Mouse (Mus musculus): ENCODE results near the gene Aph1a.
"Not testable (repeated sequence)": the region's sequence is repeated elsewhere in the genome, so short reads cannot be mapped to it uniquely, and the experiment has no call there.

The Aph1a gene

DNA sequence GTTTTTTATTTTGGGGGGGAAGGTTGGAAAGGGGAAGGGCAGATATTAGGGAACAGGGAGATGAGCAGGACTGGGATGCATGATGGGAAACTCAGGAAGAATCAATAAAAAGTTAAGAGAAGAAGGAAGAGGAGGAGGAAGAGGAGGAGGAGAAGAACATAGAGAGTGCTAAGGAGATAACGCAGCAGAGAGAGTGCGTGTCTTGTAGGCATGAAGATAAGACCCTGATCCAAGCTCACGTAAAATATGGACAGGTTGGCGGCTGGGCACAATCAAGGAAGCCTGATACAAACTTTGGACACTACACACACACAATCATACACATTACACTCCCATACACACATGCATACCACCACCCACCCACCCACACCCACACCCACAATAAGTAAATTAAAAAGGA is 20.9 kb downstream of the Aph1a start:
- no peak for DNase-seq (ENCODE audit: low read depth, low spot score)

DNA sequence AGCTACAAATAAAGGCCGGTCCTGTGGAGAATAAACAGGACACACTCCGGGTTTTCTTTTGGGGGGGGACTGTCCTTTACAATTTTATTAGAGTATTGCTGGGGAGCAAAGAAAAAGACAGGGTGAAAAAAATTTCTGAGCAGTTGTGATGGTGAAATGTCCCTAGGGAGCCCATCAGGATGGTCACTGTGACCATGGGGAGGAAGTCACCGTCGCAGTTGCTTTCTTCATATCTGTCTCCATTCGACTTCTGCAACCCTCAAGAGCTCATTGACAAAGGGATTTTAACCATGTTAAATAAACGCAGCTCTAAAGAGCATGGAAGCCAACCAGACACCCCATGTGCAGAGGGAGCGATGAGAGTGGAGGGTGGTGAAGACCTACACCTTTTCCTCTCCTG is 23.0 kb downstream of the Aph1a start:
- DNase-seq (ENCODE audit: low read depth, low spot score) = no peak

DNA sequence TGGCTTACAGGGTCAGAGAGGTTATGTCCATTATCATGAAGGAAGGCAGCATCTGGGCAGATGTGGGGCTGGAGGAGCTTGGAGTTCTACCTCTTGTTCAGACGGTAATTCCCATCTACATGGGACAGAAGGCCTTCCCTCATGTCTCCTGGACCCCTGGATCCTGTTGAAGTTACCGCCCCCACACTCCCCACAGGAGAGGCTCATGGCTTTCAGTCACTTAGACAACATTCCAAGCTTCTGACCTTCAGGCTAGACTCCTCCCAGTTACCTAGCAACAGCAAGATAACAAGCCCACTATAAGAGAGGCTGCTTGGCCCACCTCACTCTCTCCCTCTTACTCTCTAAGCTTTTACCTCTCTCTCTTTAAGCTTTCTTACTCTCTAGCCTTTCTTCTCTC is 26.8 kb downstream of the Aph1a start:
- DNase-seq (ENCODE audit: low read depth, low spot score) = peak; percentile 47

DNA sequence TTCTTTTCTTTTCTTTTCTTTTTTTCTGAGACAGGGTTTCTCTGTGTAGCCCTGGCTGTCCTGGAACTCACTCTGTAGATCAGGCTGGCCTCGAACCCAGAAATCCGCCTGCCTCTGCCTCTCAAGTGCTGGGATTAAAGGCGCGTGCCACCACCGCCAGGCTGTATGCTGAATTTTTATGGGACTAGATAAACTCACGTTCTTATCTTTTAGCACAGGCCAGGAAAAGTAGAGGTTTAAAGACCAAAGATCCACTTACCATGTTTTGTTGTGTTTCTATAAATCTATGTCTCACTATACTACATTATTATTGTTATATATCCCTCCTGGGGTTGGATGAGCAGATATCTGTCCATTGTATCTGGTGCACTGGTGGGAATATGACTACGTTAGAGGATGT is 29.7 kb downstream of the Aph1a start:
- not testable (repeated sequence) for DNase-seq (ENCODE audit: low read depth, low spot score)

DNA sequence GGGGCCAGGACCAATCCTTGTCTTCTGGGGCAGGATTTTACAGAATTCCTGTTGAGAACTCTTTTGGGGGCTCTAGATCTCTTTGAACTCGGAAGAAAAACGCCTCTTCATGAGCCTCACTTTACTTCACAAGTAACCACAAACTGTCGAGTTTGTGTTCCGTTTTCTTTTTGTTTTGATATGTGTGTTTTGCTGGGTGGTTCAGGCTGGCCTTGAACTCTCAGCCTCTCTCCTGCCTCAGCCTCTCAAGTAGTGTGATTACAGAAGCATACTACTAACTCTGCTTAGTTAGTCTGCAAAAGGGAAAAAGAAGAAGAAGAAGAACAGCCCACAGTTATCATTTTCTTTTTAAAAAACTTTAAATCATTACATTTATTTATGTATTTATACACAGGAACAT is 30.4 kb downstream of the Aph1a start:
- DNase-seq (ENCODE audit: low read depth, low spot score) = no peak

DNA sequence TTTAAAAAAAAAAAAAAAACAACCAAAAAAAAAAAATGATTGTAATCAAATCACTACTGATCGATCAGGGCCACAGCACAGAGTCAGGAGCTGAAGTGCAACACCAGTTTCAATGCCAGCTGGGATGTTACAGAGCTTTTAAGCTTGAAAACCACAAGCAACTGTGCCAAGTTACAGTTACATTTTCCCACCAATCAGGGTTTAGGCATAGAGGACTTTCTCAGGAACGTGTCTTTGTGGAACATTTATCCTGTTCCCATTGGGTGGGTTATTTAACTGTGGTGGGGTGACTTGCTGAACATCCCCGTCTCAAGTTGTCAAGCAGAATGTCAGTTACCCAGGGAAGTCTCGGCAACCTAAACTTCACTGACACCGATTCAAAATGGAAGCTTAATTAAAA is 31.3 kb downstream of the Aph1a start:
- DNase-seq (ENCODE audit: low read depth, low spot score) = no peak

DNA sequence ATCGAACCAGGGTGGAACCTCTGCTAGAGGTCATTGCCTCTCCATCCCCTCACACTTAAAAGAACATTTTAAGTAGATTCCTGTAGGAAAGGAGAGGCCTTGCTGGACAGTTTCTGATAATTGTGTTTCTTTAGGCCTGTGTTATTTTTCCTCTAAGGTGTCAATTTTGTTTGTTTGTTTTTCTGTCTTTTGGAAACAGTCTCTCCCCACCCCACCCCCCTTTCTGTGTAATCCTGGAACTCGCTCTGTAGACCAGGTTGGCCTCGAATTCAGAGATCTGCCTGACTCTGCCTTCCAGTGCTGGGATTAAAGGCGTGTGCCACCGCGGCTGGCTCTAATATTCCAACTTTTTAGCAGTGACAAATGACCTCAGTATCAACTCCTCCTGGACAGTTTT is 34.5 kb downstream of the Aph1a start:
- no peak for DNase-seq (ENCODE audit: low read depth, low spot score)

DNA sequence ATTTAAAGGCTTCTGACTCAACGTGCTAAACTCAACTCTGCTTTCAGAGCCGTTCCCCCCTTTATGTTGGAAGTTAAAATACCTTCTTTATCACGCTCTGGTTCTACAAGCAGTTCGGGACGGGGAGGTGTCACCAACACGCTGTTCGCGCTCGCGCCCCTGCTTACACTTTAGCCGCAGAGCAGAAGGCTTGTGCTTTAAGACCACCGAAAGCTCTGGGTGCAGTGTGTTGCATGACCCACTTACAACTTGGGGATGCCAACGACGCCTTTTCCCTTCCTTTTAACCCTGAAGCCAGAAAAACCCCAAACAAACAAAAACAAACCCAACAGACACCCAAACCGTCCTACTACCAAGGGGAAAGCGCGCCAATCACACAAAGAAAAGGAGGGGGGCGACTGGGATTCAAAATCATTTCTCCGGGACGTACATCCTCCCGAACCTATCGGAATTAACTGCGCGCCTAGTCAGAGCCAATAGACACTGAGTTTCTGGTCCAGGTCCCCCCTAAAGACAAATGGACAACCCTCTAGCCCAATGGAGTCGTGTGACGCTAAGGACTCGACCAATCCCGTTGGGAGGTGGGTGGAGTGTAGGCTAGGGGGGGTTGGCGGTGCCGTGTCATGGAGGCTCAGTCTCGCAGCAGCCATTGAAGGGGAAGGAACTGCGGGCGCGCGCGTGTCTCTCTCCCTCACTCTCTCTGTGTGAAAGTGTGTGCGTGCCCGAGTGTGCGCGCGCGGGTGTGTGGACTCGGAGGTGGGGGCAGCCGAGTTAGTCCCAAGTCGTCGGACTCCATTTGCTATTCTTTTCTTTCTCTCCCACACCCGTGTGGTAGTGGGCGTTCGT is 35.1 kb downstream of the Aph1a start, which contains the start of gene Anp32e:
Anp32e (plus strand) TSS at position 589 of the 846 bp plus-strand sequence.
- DNase-seq (ENCODE audit: low read depth, low spot score) = peak; percentile 99

DNA sequence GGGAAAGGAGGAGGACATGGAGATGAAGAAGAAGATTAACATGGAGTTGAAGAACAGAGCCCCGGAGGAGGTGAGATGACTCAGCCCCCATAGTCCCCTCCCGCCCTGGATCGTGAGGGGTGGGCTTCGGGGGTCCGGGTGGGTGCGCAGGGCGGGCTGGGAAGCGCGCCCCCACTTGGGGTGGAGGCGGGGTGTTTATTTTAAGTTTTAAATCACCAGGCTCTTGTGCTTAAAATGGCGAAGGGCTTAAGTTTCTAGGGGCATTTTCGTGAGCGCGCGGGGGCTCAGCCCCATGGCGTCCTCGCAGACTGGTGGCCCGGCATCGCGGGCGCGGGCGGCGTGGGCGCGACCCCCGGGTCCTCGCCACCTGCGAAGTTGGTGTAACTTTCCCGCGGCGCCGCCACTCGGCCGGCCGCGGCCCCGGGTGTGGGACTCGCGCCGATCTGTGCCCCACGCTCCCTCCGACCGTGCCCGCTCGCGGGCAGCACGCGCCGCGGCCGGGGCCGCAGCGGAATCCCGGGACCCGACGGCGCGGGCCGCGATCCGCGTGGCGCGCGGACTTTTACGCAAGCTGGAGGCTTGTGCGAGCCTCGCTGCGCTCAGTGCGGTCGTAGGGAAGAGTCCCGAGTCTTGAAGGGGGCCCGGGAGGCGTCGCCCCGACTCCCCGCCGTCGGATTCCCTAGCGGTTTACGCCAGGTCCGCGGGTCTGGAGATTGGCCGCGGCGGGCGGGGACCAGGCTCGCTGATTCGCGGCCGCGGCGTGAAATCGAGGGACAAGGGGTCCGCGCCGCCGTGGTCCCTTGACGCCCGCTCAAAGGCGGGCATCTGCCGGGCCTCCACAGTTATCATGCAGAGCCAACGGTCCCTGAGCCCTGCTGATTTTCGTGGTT is 36.1 kb downstream of the Aph1a start:
- peak; percentile 68 for DNase-seq (ENCODE audit: low read depth, low spot score)

DNA sequence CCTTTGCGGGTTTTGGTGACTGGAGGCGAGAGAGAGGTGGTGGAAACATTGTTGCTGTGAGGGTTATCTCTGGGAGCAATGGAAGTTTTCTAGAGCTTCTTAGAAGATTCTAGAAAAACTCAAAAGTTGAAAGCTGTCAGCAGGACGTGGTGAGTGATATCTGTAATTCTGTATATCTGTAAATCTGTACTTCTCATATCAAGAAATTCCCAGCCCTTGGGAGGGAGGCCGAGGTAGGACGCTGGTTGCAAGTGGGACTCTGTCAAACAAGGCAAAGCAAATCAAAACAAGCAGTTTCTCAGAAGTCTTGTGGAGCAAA is 36.7 kb downstream of the Aph1a start:
- DNase-seq (ENCODE audit: low read depth, low spot score) = no peak

DNA sequence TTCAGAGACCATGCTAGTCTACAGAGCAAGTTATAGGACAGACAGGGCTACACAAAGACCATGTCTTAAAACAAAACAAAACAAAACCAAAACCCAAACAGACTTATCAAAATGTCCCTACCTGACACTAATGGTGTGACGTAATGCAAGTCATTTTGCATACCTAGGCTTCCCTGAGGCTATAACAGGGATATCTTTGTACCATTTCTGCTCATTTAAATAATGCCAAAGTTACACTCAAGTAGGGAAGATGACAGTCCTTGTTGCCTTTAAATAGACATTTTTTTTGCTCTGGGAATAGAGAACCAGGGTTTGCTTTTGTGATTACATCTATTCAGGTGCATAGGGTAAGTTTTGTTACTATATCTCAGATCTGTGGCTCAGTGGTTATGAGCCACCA is 37.7 kb downstream of the Aph1a start:
- DNase-seq (ENCODE audit: low read depth, low spot score) = no peak

DNA sequence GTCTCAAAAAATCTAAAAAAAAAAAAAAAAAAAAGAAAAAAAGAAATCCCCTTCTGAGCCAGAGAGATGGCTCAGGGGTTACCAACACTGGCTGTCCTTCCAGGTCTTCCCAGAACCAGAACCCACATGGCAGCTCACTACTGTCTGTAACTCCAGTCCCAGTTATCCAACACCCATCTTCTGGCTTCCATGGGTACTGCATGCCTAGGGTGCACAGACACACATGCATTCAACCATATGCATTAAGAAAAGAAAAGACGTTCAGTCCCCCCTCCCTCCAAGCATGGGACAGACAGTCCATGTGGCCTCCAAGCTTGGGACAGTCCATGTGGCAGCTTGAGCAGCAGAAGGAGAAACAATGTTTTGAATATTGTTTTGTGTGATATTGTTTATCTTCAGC is 38.4 kb downstream of the Aph1a start:
- DNase-seq (ENCODE audit: low read depth, low spot score) = no peak

DNA sequence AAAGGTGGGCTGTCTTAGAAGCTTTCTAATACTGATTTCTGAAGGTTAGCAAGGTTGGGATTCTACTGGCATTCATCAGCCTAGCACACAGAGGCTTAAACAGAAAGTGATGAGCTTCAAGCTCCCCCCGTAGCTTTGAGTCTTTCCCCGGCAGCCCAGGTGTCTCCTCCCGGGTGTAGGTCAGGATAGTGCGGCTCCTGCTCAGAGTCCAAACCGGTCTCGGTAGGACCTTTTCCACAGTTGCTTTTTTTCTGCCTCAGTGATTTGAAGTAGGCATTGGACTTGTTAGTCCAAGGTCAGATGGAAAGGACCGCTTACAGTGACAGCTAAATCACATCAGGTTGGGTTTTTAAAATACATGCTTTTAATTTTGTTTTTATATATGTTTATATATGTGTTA is 38.8 kb downstream of the Aph1a start:
- DNase-seq (ENCODE audit: low read depth, low spot score) = no peak

DNA sequence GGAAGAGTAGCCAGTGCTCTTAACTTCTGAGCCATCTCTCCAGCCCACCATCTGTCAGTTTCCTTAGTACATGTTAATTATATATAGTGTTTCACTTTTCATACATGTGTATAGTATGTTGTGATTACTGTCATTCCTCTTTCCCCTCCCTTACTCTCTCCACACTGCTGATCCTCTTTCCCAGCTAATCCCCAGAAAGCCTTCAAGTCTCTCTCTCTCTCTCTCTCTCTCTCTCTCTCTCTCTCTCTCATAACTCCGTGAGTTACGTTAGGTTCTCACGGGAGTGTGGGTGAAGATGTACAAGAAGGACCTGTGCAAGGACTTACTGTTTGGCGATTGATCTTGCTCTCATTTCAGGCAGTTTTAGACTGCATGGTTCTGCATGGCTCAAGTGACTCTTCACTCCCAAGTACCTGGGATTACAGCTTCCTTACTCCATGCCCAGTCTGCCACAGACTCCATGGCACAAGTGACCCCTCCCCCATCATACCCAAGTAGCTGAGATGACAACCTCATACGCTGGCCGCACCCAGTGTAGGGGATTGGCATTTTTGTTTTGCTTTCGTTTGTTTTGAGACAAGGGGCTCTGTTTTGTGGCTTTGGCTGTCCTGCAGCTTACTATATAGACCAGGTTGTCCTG is 39.5 kb downstream of the Aph1a start:
- DNase-seq (ENCODE audit: low read depth, low spot score) = no peak

DNA sequence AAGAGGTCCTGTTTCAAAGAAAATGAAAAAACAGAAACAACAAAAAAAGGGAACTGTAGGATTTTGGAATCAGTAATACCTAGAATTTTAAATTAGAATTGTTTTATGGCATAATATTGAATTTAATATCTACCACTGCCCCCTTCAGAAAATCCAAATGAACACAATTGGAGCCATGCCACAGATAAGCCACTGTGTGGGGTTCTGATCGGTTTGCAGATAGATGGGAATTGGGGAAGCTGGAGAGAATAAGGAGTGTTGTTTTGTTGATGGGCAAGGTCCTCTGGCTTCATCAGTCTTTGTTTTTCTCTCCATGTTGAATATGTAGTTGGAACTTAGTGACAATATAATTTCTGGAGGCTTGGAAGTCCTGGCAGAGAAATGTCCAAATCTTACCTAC is 40.7 kb downstream of the Aph1a start:
- DNase-seq (ENCODE audit: low read depth, low spot score) = no peak

DNA sequence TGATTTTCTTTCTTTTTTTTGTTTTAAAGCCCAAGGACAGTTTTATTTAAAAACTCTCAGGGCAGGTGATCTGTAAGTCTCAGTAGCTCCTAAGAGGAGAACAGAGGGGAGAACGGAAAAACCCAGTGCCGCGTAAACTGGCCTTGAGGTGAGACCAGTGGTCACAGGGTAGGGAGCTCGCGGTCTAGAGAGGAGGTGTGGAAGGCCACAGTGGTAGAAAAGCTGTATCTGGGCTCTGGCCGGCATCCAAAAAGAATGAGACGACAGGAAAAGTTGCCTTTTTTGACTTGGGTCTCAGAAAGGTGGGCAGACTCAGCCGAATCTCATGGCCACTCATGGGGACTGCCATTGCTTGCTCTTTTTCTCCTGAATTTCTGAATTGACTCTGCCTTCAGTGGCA is 44.4 kb downstream of the Aph1a start:
- DNase-seq (ENCODE audit: low read depth, low spot score) = no peak

DNA sequence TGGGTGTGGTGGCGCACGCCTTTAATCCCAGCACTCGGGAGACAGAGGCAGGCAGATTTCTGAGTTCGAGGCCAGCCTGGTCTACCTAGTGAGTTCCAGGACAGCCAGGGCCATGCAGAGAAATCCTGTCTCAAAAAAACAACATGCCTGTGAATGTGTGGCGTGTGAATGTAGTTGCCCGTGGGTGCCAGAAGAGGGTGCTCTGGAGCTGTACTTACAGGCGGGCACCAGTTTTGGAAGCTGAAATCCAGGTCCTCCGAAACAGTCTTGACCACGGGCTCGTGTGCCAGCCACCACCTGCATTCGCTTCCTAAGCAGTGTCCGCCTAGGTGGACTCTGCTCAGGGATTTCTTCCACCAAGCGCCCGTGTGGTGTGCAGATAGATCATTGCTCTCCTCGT is 45.1 kb downstream of the Aph1a start:
- peak; percentile 81 for DNase-seq (ENCODE audit: low read depth, low spot score)

DNA sequence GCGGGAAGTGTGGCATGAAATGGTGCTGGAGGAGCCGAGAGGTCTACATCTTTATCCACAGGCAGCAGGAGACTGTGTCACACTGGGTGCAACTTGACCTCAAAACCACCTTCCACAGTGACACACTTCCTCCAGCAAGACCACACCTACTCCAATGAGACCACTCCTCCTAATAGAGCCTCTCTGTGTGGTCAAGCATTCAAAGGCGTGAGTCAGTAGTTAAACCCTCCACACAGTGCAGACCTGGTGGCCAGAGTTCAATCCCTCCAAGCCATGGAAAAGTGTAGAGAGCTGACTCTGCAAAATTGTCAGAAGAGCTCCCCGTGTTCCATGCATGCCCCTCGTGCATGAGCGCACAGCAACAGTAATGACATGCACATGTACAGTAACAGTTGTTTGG is 49.0 kb downstream of the Aph1a start:
- DNase-seq (ENCODE audit: low read depth, low spot score) = peak; percentile 81

DNA sequence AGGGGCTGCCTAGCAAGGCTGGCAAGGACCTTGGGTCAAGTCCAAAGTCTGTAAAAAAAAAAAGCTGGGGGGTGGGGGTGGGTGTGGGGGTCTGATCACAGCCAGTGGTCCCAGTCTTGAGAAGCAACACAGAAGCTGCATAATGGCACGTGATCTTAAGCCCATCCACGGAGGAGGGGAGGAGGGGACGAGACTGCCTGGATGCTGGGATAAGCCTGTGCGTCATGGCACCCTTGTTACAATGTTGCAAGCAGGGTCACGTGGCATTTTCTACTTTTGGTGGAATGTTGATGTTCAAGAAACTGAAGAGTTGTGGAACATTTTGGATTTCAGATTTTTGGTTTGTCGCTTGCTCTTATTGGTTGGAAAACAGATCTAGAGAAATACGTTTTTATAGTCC is 49.5 kb downstream of the Aph1a start:
- DNase-seq (ENCODE audit: low read depth, low spot score) = peak; percentile 40

DNA sequence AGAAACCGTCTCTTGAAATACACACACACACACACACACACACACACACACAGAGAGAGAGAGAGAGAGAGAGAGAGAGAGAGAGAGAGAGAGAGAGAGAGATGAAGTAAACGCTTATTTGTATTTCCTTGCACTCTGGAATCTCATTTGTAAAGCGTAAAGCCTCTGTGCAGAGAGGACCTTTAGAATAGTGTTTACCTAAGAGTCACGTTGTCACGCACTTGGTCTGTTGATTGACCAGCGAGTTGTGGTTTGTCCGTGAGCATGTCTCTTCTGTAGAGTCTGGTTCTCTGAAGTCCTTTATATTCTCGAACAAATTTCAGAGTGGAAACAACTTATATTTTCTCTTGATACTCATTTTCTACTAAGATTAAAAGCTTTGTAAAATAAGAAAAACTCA is 51.0 kb downstream of the Aph1a start:
- no peak for DNase-seq (ENCODE audit: low read depth, low spot score)

DNA sequence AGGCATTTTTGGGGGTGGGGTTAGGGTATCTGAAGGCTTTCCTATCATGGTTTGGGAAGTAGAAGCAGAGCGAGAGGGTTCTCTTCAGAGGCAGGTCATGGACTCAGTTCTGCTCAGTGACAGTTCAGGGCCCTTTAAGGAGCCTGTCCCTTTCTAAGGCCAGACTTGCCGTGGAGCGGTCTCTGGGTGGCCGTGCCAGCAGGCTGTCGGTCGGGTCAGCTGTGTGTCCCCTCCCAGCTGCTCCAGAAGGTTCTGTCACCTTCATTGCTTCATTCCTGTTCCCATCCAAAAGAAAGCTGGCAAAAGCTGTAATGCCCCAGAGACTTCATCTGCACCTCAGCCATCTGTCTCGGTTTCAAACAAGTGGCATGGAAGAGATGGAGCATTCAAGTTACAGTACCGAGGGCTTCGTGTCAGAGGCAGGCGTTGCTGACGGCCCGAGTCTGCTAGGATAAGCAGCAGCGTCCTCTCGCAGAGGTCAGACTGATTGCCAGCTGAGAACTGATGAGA is 52.0 kb downstream of the Aph1a start:
- DNase-seq (ENCODE audit: low read depth, low spot score) = no peak

All from ZHBTc4 (cell line).